Mouse (Mus musculus) mature B cell (primary cell): ENCODE results near the gene Cyp2w1.
"Not testable (repeated sequence)": the region's sequence is repeated elsewhere in the genome, so short reads cannot be mapped to it uniquely, and the experiment has no call there.

Experiments used
- in situ Hi-C: fragments of 300-500 bp; cut with MboI; formaldehyde crosslinking; loops from 2 replicates; pipeline ENCODE4 v1.14.3; 2019

The Cyp2w1 gene

DNA sequence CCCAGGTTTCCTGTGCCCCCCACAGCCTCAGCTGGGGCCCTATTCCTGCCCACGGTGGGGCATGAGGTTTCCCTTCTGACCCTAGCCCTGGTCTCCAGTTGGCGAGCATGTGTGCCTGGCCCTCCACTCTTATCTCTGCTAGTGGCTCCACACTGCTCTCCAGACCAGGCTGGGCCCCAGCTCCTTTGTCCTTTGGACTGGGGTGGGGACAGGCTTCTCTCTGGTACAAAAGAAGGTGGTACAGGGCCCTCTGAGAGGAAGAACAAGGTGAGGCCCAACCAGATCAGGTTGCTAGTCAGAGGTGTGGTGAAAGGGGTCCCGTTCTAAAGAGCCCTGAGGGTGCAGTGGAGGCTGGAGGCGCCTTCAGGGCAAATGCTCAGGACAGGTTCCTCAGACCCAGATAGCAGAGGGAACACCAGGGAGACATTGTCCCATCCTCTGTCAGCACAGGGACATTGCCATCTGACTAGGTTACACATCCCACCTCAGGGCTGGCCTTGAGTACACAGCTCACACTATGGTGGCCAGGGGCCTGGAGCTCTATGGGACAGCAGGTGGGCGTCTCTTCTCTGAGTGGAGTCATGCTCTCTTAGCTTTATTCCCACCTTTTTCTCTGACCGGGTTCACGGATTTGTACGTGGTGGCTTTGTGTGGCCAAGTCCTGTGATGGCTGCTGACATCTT lies 19.7 kb upstream of the Cyp2w1 start:
- in situ Hi-C loops, result no loop called here

DNA sequence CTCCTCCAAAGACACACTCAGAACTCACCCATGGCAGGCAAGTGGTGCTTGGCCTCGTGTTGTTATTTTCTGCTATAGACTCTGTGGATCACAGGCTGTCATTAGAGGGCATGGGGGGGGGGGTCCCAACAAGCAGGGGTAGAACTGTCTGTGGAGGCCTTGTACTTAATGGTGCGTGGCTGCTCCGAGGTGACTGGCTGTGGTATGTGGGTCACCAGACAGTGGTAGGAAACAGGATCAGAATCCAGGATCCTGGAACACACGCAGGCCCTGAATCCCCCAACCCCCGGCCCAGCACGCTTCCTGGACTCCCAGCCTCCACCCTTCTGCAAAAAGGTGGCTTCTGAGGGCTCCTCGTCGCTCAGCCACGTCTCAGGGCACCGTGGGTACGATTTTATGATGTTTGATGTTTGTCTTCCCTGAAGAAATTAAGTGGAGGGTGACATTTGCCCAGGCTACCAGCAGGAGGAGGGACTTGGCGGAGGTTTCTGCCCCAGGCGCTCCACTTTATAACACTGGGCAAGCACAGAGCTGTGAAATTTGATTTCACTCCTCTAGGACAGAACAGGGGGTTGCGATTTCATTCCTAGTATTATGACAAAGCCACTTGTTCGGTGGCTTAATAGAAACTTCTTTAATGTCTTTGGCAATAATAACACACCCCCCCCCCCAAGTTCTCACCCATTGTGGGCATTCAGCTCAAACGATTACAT lies 19.0 kb upstream of the Cyp2w1 start:
- in situ Hi-C loops, result no loop called here

DNA sequence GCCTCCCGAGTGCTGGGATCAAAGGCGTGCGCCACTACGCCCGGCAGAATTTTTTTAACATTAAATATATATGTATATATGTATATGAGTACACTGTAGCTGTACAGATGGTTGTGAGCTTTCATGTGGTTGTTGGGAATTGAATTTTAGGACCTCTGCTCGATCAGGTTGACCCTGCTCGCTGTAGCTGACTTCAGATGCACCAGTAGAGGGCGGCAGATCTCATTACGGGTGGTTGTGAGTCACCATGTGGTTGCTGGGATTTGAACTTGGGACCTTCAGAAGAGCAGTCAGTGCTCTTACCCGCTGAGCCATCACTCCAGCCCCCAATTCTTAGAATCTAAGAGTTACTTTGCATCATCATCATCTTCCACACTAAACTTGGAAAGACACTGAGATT lies 18.0 kb upstream of the Cyp2w1 start:
- in situ Hi-C loops, result not testable (repeated sequence)

DNA sequence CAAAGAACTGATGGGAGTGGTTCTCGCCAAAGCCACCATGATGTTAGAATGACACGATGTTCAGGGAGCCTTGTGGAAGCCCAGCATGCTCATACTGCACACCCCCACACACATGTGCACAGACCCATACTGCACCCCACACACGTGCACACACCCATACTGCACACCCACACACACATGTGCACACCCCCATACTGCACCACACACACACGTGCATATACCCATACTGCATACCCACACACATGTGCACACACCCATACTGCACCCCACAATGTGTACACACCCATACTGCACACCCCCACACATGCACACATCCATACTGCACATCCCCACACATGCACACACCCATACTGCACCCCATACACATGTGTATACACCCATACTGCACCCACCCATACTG lies 16.8 kb upstream of the Cyp2w1 start:
- in situ Hi-C loops, result no loop called here

DNA sequence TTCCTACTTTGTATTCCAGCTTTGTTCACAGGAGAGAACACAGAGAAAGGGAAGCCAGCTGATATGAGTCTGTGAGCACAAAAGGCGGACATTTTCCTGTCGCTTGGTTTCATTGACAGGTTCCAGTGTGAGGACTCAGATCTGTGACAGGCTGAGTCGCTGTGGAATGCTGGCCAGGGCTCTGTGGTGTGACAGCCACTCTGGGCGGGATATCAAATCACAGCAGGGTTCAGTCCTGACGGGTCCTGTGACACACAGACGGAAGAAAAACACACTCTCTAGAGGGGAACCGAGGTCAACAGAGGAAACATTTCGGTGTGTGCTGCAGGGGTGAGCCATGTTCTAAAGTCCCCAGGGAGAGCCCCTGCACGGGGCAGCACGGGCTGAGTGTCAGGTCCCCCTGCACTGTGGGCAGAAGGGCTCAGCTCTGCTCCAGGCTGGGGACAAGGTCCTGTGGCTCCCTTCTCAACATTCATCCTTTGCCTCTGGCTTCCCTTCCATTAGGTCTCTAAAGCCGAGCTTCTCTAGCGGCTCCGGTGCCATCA lies 14.5 kb upstream of the Cyp2w1 start:
- in situ Hi-C loops, result no loop called here

DNA sequence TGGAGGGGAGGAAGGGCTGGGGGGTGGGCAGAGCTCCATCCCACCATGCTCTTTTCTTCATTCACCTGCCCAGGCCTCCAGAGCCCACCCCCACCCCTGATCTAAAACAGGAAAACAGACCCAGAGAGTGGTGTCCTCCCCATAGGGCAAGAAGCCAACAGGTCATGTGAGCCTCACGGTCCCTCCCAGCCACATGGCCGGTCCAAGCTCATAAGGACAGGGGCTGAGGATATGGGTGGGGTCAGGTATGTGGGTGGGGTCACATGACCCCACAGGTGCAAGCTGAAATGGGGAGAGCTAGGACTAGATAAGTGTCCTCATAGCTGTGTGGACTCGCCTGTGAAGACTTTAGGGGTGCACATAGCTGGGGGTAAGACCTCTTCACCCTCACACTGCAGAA lies 14.0 kb upstream of the Cyp2w1 start:
- in situ Hi-C loops, result no loop called here

DNA sequence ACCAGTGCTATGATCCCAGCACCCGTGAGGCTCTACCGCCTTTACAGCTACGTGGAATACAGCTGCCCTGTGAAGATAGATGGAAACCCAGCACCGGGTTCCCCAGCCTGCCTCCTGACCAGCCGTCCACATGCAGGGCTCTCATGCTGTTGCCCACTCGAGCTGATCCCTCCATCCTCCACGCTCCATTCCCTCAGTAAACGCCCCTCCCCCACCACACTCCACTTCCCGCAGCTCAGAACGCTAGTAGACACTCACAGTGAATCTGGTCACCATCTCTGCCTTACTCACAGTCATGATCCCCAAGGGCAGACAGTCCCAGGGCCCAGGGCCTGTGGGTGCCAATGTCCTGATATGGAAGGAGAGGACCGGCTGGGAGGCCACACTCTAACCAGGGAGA lies 13.5 kb upstream of the Cyp2w1 start:
- in situ Hi-C loops, result no loop called here

DNA sequence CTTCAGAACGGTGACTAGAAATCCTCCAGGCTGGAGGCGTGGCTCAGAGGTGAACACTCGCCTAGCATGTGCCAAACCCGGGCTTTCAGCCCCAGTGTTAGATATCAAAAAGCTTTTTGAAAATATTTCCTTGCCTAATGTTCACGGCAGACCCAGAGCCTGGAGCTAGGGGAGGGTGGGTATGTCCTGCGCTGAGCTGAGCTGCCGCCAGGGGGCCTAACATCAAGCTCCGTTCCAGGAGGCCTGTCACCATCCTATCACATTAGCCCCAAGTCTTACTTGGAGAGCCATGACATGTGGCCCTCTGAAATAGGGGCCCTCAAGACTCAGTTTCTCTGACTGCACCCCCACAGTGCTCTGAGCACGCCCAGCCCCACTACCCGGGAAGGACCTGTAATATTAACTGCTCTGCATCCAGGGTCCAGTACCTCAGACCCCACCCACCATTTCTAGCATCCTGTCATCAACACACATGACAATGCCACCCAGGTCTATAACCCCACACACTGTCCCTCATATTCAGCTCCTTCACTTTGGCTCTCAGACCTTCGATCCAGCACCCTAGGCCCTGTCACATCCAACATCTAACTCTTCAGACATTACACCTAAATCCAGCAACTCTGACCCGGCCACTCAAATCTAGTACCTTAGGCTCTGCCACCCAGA lies 8.3 kb upstream of the Cyp2w1 start:
- in situ Hi-C loops, result no loop called here

DNA sequence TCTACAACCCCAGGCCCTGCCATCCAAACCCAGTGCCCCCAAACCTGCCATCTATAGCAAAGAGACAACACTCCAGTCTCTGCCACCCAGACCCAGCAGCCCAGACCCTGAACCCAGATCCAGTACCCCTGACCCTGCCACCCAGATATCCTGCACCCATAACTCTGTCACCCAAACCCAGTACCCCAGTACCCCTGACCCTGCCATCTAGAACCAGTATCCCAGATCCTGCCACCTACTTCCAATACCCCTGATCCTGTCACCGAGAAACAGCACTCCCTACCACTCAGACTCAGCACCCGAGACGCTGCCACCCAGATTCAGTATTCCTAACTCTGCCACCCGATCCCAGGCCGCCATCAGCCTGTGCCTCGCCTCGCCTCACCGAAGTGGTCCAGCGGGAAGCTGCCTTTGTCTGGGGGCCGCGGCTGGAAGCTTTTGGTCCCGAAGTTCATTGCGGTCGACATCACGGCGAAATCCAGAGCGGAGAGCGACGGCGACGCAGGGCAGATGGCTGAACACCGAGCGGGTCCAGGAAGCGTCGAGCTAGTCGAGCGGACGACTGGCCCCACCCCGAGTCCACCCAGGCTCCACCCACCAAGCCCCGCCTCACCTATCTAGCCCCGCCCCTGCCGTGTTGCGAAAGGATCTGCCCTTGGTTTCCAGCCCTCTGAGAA lies 7.6 kb upstream of the Cyp2w1 start:
- in situ Hi-C loops, result no loop called here

DNA sequence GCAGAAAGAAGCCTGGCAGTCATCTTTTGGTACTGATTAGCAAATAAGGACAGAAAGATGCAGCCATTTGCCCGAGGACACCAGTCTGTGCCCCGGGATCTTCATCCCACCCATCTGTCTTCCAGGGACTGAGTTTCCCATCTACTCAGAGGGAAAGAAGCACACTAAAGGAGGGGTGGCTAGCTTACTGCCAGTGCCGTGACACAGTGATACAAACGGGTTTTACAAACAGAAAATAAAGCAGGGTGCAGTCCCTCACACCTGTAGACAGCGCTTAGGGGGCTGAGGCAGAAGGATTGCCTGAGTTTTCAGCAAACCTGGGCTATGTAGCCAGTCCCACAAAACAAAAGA lies 7.1 kb upstream of the Cyp2w1 start:
- in situ Hi-C loops, result no loop called here

DNA sequence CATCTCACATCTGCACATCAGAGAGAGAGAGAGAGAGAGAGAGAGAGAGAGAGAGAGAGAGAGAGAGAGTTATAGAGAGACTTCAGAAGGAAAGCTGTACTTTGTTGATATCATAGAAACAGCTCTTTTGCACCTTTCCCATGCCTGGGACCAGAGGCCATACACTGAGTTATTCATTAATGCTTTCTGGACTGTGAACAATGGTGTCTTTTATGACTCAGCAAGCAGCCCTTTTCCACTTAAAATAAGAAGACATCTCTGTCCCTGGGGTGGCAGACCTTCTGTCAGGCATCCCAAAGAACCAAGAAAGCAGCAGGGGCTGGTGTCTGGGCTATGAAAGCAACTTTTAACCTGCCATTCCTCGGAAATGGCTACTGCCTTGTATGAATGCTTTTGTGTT lies 5.2 kb upstream of the Cyp2w1 start:
- in situ Hi-C loops, result no loop called here

DNA sequence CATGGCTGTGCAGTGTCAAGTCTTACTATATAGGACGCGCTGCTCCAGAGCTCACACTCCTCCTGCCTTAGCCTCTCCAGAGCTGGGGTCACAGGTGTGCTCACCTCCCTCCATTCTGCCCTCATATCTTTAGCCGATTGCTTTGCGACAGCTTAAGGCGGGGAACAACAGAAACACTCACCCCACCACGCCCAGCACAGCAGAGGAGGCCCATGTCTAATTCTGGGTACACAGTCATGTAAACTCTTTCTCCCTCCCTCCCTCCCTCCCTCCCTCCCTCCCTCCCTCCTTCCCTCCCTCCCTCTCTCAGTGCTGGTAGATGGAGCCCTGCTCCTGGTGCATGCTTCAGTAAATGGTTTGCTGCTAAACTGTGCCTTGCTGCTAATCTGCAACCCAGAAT lies 2.7 kb upstream of the Cyp2w1 start:
- in situ Hi-C loops, result no loop called here

DNA sequence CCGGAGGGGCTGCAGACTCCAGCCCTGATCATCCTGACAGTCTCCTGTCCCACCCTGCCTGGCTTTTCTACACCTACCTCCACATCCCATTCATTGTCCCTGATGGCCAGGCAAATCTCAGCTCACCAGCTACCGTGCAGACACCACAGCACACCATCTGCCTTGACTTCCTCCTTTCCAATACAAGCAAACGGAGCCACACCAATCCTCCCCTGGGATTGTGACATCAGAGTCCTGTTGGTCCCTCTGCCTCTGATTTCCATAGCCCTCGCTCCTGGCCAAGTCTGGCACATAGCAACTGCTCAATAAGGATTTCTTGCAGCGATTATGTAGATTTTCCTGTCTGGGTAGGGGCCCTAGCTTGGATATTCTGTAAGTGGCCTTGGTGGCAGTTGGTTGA lies 1.3 kb upstream of the Cyp2w1 start, which contains the start of gene Cox19:
Cox19 (minus strand) TSS at position 285 of the 400 bp plus-strand sequence.
- in situ Hi-C loops, result no loop called here

DNA sequence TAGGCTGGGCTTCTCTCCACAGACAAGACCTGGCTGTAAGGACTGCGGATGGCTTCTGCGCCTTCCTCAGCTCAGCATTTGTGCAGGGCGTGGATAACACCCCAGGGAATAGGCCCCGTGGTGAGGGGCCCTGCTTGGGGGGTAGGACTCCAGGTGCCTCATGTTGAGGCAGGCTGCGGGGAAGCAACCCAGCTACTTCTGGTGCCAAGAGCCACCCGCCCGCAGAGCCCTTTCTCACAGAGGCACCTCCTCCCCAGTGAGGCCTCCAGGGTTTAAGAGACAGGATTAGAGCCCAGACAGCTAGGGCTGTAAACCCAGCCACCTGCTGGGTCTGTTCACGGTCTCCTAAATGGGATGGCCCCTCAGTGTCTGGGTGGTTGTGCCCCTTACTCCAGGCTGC lies 789 bp upstream of the Cyp2w1 start:
- in situ Hi-C loops, result no loop called here

DNA sequence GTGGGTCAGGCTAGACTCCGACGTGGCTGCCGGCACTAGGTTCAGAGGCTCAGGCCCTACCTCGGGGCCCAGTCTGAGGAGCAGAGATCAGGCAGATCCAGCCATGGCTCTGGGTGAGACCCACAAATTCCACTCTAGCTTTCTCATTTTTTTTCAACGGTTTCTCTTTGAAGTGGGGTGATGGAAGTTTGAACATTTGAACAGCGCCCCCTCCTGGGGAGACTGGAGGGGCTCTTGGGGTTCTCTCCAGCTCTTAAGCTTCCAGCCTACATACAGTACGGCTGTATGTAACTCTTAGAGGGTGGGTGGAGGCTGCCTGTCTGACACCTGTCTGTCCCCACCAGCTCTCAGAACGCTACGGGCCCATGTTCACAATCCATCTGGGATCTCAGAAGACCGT lies 1.1 kb downstream of the Cyp2w1 start:
- in situ Hi-C loops, result no loop called here

DNA sequence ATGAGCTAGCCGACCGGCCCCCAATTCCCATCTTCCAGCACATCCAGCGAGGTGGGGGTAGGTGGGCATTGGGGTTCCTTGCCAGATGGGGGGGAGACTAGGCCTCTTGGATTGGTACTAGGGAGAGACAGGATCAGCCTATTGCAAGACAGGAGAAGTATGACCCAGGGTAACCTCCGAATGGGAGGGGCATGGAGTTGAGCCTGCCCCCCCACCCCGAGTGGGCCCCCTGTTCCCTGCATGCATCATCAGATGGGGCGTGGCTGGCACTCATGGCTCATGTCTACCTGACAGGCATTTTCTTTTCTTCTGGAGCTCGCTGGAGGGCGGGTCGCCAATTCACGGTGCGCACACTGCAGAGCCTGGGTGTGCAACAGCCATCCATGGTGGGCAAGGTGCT lies 1.5 kb downstream of the Cyp2w1 start:
- in situ Hi-C loops, result no loop called here

DNA sequence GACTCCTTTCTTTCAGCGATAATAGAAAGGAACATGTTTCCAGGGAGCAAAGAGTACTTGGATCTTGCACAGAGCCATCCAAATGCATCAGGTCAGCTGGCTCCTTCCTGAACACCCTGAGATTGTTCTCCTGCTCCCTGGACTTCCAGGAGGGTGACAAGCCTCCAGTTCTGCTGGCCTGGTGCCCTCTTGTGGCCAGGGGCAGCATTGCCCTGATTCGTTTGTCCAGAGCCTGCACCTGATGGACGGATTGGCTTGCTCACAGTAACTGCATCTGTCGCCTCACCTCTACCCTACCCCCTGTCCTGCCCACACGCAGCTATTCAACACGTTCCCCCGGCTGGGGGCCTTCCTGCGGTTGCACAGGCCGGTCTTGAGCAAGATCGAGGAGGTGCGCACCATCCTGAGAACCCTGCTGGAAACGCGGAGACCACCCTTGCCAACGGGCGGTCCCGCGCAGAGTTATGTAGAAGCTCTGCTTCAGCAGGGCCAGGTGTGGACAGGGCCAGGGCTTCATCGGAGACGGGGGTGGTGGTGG lies 2.9 kb downstream of the Cyp2w1 start:
- in situ Hi-C loops, result no loop called here

DNA sequence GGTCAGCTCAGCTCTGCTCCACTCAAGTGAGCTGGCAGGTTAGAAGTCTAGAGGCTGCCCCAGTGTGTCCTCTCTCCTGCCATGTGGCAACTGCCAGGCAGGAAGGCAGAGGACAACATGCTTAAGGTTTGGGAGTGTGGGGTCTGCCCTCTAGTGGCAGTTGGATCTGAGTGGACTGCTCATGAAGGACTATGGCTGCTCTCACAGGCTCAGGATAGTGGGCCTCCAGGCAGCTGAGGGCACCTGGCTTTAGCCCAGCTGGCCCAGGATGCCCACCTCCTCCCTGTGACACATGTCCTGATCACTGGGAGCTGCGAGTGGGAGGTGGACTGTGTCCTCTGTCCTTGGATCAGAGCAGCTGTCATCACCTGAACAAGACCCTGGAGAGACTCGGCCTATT lies 6.2 kb downstream of the Cyp2w1 start:
- in situ Hi-C loops, result no loop called here

DNA sequence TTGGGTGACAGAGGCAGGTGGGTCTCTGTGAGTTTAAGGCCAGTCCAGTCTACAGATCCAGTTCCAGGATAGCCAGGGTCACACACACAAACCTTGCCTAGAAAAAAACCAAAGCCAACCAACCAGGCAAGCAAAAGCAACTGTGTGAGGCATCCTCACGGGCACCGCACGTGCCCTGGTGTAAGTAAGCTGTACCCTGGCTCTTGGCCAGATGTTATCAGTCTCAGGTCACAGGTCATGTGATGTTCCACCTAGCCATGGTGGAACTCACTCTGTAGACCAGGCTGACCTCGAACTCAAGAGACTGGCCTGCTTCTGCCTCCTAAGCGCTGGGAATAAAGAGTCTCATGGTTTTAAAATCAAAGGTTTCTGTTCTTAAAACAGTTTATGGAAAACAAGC lies 6.8 kb downstream of the Cyp2w1 start:
- in situ Hi-C loops, result no loop called here

DNA sequence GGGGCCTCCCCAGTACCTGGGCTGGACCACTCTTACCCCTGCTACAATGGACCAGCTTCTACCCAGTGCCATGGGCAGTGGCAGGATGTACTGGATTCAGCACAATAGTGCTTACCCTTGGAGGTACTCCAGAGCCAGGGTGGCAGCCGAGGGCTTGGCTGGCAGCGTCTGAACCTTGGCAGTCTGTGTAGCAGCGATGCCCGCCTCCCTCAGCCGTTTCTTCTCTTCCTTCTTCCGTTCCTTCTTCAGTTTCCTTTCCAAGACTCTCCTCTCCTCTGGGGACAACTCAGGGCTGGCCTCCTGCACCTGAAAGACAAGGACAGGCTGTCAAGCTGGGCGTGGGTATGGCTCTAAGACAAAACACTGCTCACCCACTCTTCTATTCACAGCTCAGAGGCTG lies 11.4 kb downstream of the Cyp2w1 start:
- in situ Hi-C loops, result no loop called here

DNA sequence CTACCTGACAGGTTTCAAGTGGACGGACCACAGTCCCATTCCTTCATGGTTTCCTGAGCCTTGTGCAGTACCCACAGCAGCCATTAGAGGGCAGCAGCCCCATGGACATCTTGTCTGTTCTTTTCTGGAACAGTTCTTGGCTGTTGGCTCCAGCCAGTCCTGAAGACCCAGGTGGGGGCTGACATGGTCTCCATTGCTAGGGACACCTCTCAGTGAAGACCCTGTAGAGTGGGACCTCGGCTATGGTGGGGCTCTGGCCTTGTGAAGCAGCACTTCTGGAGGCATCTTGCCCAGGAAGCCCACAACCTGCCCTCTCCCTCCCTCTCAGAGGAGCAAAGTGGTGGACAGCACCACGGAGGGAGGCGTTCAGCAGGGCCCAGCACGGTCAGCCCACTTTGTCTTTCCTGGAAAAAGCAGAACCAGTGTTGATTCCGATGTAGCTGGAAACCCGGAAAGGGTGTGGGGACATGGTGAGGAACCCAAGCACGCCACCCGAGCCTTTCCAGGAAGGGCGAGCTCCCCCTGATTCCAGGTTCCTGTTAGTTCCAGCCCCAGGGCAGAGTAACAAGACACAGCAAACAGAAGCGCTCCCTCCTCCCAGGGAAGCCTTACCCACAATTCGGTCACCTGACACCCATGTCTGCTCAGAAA lies 12.0 kb downstream of the Cyp2w1 start:
- in situ Hi-C loops, result no loop called here
